Mouse (Mus musculus): ENCODE data around the gene Esr1.
A peak's percentile ranks its signal among the peaks of the same experiment; 100 is the strongest.
"Not testable (repeated sequence)": the region's sequence is repeated elsewhere in the genome, so short reads cannot be mapped to it uniquely, and the experiment has no call there.

The Esr1 gene

DNA sequence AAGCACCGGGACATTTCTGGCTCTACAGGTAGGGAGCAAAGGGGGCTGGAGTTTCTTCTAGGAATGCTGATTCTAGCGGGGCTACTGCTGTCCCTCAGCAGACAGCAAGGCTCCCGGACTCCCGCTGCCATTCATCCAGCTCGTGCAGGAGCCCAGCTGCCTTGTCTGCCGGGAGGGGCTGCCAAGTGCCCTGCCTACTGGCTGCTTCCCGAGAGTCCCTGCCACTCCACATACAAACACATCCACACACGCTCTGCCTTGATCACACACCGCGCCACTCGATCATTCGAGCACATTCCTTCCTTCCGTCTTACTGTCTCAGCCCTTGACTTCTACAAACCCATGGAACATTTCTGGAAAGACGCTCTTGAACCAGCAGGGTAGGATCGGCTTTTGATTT lies 98.5 kb downstream of the Esr1 start:
- DNase-seq: peak; percentile 56 to 69

DNA sequence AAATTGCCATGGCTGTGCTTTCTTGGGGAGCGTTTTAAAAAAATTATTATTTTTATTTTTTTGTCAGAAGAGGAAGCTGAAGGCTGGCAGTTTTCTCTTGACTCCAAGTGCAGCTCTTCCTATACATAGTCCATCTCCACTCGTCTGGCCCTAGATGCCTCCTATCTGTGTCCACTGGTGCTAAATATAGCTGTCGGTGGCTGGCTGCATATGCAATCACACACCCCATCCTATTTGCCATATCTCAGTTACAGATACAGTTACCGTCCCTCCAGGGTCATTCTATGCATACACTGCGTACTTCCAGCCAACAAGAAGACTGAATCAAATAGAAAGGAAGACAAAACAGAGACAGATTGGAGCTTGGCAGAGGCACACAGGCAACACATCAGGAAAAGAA lies 100.0 kb downstream of the Esr1 start:
- no peak for DNase-seq

DNA sequence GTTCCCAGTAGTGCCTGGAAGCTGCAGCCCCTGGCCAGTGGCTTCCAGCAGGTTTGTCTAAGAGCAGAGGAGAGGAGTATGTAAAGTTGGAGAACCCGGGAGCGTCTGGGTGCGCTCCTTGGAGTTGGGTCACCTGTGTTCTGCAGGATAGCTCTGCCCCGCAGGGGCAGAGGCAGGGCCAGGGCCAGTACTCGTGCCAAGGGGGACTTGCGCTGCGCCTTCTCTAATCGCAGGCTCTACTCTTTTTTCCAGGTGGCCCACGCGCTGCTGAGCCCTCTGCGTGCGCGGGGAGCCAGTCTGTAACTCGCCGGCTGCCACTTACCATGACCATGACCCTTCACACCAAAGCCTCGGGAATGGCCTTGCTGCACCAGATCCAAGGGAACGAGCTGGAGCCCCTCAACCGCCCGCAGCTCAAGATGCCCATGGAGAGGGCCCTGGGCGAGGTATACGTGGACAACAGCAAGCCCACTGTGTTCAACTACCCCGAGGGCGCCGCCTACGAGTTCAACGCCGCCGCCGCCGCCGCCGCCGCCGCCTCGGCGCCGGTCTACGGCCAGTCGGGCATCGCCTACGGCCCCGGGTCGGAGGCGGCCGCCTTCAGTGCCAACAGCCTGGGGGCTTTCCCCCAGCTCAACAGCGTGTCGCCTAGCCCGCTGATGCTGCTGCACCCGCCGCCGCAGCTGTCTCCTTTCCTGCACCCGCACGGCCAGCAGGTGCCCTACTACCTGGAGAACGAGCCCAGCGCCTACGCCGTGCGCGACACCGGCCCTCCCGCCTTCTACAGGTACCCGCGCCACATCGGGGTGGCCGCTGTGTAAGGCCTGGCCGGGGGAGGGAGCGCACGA lies 100.9 kb downstream of the Esr1 start:
- DNase-seq: peak; percentile 48 to 55

DNA sequence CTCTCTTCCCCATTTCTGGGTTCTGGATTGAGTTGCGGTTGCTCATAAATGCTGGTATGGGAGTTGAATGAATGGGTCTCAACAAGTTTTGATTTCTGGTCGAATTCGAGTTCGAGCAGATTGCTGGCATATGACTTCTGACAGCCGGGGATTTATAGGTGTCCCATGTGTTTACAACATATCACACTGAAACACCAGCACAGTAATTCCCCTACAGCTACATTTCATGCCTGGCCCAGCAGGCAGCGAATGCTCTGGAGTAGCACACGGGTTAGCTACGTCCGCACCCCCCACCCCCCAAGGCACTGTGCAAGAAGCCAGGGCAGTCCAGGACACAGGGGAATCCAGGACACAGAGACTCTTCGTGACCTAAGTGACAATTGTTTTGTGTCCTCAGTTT lies 102.0 kb downstream of the Esr1 start:
- no peak for DNase-seq

DNA sequence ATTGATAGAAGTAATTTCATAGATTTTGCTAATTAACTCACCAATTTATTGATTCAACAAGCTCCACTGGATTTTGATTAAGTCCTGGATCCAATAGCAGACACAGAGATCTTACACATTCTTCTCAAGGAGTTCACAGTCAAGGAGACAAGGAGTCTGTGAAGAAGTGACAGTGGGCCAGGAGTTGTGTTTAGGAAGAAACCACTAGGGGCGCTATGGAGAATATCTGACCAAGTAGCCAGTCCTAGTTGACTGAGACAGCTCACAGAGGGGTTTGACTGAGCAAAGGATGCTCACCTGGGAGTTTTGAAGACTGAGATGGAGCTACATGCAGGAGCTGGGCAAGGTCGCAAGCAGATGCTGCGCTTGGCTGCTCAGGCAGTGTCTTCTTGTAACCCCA lies 113.5 kb downstream of the Esr1 start:
- DNase-seq: peak in 1 of 2 experiments; percentile 34

DNA sequence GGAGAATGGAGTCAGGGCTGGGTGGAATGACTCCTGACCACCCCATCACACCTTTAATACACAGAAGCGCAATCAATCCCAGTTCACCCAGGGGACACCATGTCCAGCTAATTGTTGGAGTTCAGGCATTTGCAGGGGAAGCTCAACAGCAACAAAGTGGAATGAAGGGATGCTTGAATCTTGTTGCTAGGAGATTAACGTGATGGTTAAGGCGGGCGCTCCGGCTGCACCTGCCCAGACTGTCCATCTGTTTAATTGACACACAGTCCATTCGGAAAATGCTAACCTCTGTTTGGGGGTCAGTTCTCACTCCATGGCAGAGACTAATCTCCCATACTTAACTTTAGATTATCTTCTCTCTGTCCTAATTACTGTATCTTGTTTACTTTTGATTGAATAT lies 114.7 kb downstream of the Esr1 start:
- DNase-seq: no peak

DNA sequence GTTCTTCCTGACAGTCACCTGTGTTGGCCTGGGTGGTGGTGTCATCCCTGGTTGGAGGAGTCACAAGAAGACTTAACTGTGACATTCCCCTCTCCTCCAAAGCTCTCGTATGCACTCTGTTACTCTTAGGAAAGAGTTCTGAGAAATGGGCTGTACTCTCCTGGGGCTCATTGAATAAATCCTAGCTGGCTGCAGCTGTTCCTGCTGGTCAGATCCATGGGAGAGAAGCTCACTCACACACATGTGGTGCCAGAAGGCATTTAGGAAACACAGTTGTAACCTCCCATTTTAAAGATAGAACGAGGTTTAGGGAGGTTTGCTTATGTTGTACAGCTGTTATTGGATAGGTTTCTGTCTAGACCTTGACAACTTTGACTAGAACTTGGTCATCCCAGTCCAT lies 120.9 kb downstream of the Esr1 start:
- DNase-seq: no peak

DNA sequence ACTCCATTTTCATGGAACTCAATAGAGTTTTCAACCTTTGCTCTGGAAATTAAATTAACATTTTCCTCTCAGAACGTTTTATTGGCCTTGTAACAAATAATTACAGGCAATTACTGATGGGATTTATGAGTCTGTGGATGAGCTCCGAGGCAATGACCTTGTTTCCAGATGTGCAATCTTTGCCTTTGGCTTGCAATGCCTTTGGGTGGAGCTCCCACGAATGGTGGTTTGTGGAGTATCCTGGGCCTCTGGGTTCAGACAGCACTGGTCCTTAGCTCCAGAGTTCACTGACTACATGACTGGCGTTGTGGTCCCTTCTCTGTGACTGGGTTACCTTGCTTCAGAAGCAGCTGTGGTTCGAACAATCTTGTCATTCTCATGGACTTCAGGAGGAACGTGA lies 122.6 kb downstream of the Esr1 start:
- DNase-seq: no peak

DNA sequence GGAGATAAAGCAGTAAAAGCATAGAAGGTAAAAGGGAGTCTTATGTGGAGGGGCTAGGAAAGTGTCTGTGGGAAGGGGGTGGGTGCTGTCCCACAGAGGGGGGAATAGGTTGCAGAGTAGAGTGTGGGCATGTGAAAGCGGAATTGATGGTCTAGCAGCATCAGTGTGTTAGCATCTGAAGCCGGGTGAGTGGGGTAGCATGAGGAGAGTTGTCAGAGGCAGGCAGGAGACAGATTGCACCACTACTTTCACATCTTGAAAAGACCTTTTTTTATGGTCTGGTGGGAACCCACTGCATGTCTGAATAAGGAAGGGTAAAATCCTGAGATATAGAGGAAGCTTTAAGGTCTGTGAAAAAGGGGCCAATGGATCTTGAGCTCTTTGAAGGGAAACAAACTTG lies 123.5 kb downstream of the Esr1 start:
- DNase-seq: no peak

DNA sequence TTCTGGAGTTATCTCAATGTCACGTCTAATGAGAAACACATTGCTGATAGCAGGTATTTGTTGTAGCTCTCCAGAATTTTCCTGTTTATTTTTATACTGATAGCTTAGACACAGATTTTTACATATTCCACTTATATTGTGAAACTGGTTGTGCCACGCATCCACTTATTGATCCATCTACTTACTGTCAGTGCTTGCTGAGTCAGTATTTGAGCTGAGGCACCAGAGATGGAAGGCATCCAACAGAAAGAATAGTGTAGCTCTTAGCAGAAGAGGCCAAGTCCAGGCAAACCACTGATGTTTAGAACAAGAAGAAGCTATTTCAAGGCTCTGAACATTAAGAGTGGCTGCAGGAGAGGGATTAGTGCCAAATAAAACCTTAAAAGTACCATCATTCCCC lies 126.9 kb downstream of the Esr1 start:
- DNase-seq: no peak

DNA sequence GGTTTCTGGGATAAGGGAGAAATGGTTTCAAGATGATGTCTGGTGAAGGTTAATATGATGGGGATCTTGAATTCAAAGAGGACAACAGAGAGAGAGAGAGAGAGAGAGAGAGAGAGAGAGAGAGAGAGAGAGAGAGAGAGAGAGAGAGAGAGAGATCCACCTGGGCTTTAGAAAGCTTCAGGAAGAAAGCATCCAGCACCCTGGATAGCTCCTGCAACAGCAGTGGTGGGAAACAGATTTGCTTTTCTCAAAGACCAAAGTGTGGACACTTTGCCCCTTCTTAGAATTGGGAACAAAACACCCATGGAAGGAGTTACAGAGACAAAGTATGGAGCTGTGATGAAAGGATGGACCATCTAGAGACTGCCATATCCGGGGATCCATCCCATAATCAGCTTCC lies 139.7 kb downstream of the Esr1 start:
- DNase-seq: not testable (repeated sequence)

DNA sequence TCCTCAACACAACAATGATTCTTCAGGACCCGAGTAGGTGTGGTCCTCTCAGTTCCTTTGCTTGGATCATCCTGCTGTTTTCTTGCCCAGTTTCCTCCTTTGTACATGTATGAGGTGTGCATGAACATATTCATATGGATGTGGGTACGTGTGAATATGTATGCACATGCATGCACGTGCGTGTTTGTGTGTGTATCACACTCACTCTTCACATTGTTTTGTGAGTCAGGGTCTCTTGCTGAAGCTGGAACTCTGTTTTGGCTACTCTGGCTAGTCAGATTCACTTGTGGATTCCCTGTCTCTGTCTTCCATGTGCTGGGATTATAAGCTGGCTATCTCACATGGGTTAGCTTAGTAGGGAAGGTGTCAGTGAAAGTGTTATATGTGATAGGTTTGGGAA lies 141.6 kb downstream of the Esr1 start:
- DNase-seq: no peak

DNA sequence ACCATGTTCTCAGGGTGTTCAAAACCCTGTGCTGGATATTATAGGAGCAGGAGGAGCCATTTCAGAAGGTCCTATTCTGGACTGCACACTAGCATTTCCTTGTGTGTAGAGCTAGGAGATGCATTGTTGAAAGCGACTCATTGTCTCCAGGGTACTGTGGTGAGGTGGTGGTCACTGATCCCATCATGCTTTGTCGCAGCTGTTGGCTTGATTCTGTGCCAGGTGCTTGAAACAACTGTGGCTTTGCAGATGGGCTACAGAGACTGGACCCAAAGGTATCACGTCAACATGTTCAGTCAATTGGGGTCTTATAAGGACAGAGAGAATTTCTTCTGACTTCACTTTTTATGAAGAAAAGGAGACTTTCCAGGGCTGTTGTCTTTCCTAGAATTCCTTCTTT lies 164.1 kb downstream of the Esr1 start:
- no peak for DNase-seq

DNA sequence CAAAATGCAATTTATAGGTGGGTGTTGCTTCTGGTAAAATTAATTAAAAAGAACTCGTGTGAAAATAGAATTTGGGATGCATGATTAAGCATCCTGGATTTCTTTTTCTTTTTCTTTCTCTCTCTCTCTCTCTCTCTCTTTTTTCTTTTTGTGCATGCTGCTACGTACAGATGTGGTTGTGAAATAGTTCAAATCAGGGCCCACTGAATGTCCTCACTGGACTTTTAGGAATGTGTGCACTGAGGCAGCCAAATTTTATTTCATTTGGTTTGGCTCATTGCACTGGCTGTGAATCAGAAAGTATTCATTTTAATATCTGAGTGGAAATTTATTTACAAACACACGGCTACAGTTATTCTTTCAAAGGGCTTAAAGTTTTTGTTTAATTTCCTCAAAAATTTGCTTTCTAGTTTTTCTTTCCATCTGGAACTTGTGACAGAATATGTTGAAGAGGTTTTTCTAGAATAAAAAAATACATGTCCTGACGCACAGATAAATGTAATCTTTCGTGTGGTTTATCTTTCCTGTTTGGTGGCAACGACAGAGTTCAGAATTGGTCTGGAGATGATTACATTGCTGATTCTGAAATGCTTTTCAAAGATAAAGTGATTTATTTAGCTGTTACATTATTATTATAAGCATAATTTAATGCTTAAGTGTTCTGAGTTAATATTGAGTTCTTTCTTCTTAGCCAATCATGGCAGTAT lies 164.8 kb downstream of the Esr1 start:
- no peak for DNase-seq

DNA sequence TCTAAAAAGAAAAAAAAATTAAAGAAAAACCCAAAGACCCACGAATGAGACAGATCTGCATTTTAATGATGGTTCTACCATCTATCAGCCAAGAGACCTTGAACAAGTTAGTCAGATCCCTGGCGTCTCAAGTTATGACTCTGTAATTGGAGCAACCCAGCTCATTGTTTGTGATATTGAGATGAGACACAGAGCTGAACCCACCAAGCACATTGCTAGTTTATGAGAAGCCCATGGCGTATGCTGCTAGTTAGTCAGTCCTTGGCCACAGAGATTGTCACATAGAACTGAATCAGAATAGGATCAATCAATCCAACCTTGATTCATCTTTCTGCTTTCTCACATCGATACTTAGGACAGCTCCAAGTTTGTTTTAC lies 165.3 kb downstream of the Esr1 start:
- DNase-seq: no peak

DNA sequence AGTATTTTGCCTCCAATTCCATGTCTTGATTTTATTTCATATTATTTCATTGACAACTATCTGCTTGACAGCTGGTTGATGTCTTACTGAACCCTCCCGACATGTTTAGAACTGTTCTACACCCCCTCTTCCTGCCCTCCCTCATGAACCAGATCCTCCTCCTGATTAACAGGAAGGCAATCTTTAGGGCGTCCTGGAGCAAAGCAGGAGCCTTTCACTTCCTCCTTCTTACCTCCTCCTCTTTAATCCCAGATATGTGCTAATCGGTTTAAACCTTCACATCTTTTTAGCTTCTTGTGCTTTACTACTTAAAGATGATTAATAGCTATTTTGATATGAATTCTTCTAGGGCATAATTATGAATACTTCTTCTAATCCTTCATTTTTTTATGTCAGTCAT lies 166.6 kb downstream of the Esr1 start:
- DNase-seq: no peak

DNA sequence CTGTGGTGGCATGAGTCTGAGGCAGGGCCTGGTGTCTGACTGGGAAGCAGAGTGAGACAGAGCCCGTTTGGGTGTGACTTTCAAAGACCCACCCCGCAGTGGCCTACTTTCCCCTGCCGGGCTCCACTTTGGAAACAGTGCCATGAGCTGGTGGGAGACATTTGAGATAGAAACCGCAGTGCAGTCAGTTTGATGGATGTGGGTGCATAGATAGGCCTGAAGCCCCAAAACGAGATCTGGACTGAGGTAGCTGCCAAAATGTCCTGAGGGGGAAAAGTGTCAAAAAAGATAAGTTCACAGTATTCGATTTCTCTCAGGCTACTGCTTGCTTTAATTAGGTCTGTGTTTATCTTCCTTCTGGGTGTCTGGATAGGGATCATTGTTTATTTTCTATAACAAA lies 169.5 kb downstream of the Esr1 start:
- no peak for DNase-seq

DNA sequence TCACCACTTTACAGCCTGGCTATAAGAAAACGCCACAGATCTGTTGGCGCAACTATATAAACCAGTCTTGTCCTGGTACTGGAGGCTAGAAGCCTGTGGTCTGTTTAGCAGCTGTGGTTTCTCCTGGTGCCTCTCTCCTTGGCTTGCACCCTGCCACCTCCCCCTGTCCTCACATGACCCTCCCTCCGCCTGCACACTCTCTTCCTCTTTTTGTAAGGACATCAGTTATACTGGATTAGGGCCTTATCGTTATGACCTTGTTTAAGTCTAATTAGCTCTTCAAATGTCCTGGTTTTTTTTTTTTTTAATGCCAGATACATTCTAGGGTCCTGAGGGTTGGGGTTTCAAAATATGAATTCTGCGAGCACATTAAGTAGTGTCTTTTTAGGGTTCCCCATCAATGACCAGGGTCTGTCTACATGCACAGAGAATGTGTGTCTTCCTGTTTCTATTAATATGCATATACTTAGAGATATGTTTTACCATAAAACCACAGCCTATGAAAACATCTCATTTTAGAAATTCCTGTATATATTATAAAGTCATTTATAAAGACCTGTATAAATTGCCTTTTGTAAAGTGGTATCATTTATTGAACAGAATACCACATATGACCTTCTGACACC lies 175.7 kb downstream of the Esr1 start:
- DNase-seq: no peak

DNA sequence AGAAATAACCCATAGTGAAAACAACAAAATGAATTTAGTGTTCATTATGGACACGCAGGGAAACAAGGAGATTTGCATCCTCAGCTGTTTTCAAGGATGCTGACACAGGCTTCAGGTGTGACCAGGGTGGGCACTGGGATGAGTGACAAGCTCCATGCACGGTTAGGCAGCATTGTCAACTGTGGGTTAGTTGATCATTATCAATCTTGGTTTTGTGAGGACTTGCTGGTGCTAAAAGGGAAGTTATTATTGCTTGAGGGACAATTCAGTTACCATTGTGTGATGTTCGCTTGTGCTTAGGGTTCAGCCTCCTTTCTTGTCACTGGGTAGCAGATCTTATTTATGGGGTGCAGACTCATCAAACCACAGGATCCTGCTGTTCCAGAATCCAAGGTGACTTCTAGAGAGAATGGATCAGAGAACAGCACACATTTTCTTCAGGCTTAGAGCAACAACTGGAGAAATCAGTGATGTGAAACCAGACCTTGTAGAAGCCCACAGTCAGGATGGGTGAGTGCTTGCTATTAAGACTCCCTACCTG lies 186.9 kb downstream of the Esr1 start:
- no peak for DNase-seq

DNA sequence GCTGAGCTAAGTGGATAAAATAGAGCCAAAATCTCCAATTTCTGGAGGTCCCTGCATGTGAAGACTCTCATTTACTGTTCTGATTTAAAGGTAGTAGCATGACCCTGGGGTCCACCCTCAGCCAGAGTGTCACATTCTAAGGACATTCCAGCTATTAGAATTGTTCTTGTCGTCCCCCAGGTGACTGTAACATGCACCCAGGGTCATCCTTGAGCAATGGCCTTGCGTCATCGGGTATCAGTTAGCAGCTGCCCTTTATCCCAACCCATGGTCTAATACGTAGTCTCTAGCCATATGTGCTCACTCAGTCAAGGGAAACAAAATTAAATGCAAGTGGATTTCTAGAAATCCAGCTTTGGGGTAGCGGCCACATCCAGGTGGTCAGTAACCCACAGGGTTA lies 213.0 kb downstream of the Esr1 start:
- no peak for DNase-seq

DNA sequence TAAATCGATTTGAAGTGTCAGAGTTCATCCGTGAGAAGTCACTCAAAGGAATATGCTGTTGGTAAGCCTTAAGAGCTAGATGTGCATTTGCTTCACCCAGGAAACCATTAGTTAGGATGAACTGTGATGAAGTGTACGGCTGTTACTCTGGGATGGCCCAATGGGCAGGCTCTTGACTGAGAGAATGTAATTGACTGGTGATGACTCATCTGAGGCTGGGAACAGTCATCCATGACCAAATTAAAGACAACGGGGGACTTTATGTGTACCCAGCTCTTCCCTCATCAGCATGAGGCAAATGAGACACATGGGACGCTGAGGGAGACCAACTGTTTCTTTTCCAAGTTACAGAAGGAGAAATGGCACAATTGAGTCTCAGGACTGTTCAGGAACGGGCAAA lies 219.2 kb downstream of the Esr1 start:
- peak; percentile 6 to 7 for DNase-seq

DNA sequence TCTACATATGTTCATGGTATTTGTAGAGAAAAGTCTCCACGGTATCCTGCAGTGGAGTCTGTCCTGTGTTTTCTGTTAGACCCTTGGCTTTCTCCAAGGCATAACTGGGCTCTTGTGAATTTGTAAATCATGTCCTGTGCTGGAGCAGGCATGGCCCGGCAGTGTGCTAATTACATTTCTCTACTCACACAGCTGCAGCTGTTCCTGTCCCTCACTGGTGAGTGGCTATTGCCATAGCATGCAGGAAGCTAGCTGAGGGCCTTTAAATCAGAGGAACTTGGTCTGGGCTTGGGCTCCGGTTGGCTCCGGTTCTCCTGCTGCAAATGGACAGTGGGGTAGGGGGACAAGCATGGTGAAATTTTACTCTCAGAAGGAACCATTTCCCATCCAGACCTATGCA lies 226.7 kb downstream of the Esr1 start:
- no peak for DNase-seq

DNA sequence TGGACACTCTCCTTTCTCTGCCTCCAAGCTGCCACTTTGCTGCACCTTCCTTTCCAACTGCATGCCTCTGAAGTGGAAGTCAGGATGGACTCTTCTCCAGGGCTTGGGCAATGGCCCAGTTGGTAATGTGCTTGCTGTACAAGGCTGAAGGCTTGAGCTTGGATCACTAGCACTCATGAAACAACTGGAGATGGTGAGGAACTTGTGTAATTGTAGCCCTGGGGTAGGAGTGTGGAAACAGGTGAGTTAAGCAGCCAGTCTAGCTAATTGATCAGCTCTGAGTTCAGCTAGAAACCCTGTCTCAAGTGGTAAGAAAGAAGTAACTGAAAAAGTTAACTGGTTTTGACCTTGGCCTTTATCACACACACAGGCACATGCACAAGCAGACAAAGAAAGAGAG lies 229.6 kb downstream of the Esr1 start:
- DNase-seq: no peak

DNA sequence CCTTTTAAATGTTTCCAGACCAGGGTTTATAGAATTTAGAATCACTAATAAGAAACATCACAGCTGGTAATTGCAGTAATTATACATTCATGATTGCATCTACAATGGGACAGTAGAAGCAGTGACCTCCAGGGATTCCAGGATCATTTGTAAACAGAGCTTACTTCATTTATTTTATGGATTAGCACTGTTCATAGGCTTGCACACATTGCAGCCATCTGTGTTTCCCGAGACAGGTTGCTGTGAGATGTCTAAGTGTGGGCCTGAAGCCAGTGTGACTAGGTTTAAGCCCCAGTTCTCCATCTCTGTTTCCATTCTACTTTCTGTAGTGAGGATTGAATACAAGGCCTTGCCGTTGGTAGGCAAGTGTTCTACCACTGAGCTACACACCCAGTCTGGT lies 236.1 kb downstream of the Esr1 start:
- no peak for DNase-seq
